ENCODE assay signal across 16 mouse cellular contexts in the genomic region with DNA sequence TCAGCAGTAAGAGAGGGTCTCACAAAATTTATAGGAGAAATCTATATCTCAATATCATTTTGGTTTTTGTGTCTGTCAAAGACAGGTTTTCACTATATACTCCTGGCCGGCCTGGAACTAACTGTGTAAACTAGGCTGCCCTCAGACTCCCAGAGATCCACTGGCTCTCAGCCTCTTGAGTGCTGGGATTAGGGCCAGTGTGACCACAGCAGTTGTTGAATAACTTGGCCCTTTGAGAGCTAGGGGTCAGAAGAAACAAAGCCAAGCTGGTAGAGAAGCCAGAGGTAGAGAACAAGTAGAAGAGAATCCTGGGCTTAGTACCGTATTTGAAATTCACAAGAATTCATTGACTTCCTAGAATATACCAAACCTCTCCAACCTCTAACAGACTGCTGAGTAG.
"Had no signal": no experiment of that assay in that cellular context is flagged by ENCODE, and none has a peak within 500 bp of the region (broad histone marks: within the 10 kb centered on the region; RNA-seq: fewer than 3 reads in every experiment).

No protein-coding gene starts in this region.

- H3K27me3 ChIP-seq: limb, embryonic 15.5 days; neural tube, embryonic 15.5 days had no signal

- DNase-seq: layer of hippocampus, adult 9-11 months; layer of hippocampus, postnatal 36 days; lung, adult 2 months; lung, postnatal 10 days; midbrain, embryonic 14.5 days; right cerebral cortex, adult 18-20 months; right cerebral cortex, postnatal 25 days; thymus, postnatal 36 days had no signal

- H3K9ac ChIP-seq: limb, embryonic 15.5 days; liver, embryonic 14.5 days; neural tube, embryonic 15.5 days had no signal

- H3K4me2 ChIP-seq: limb, embryonic 15.5 days; neural tube, embryonic 15.5 days had no signal

- ATAC-seq: hindbrain, embryonic 16.5 days; inflammation-experienced regulatory T-cells, adult 6 months; intestine, postnatal 0 days had no signal

- H3K9me3 ChIP-seq: limb, embryonic 15.5 days; midbrain, embryonic 10.5 days; neural tube, embryonic 15.5 days had no signal

- H3K27ac ChIP-seq: limb, embryonic 15.5 days; liver, embryonic 14.5 days; midbrain, embryonic 10.5 days; neural tube, embryonic 15.5 days had no signal

- H3K4me3 ChIP-seq: limb, embryonic 15.5 days; midbrain, embryonic 10.5 days; myocyte; neural tube, embryonic 15.5 days had no signal
